Mouse (Mus musculus): ENCODE results near the gene Tm4sf20. TPM values are rescaled to one million over a fixed set of nuclear protein-coding genes. Genes with fewer than 3 reads are reported as not detected.

Tm4sf20 gene
- polyA plus RNA-seq, 1 experiment: not detected

DNA sequence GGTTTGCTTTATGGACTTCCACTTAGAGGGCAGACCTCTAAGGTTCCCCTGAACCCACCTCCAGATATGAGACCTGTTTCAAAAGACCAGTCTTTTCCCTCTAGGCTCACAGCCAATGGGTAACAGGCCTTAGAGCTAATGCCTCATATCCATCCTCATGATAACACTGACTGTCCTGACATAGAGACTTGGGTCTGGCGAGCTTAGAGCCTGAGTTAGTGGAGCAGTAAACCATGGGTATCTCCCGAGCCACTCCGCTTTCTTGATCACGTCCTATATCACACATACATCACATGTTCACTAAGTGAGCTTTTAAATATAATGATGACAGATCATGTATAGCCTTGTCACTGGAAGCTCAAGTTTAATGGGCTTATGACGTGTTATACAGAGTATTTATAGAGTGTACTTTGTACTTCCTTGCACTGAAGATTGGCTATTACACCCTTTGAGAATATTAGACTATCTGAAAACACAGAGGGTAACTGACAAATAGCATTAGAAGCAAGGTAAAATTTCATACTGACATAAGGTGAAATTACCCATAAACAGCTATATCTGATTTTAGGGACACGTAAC lies 11.2 kb upstream of the Tm4sf20 start:
- H3K4me1 ChIP-seq (ENCODE audit: control insufficient read depth, insufficient read depth, low read length): no peaks in the 10 kb centered on the region
- H3K36me3 ChIP-seq (ENCODE audit: control insufficient read depth, insufficient read depth, low read length): no peaks in the 10 kb centered on the region
- no peaks in the 10 kb centered on the region for H3K27me3 ChIP-seq (replicated peaks; ENCODE audit: control insufficient read depth, insufficient read depth, low read length)
- no peak overlapping the region for H3K27ac ChIP-seq (ENCODE audit: insufficient read depth, low read depth, low read length)
- no peak for DNase-seq
- TF ChIP-seq CTCF (conservative IDR thresholded peaks at IDR 0.05; ENCODE audit: insufficient read depth, insufficient read length, low read depth, low read length): no peak
- no peak for TF ChIP-seq POLR2A (IDR thresholded peaks at IDR 0.05; ENCODE audit: low read depth, low read length)
- H3K4me3 ChIP-seq (ENCODE audit: insufficient read depth, low read depth, low read length): no peak overlapping the region
- WGBS: 80% methylated on average over 6 of the region's 6 CpGs

DNA sequence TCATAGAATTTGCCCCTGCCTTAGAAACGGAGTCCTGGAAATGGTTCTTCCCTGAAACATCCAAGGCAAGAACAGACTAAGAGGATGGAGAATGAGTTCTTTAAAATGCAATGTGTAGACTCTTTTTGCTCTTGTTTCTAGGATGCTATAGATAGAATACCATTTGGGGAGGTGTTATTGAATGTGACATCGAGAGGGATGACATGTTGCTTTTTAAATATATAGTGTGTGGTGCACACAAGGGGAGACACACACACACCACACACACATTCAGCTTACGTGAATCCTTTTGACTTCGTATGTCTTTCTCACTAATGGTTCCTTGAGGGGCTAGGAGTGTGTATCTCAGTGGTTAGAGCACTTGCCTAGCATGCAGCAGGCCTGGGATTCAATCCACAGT lies 7.0 kb upstream of the Tm4sf20 start:
- DNase-seq: no peak
- TF ChIP-seq CTCF (conservative IDR thresholded peaks at IDR 0.05; ENCODE audit: insufficient read depth, insufficient read length, low read depth, low read length) (no peak), POLR2A (IDR thresholded peaks at IDR 0.05; ENCODE audit: low read depth, low read length) (no peak)
- H3K4me1 ChIP-seq (ENCODE audit: control insufficient read depth, insufficient read depth, low read length): no peaks in the 10 kb centered on the region
- no peak overlapping the region for H3K4me3 ChIP-seq (ENCODE audit: insufficient read depth, low read depth, low read length)
- H3K27me3 ChIP-seq (replicated peaks; ENCODE audit: control insufficient read depth, insufficient read depth, low read length): no peaks in the 10 kb centered on the region
- WGBS: 96% methylated on average over 4 of the region's 4 CpGs
- no peaks in the 10 kb centered on the region for H3K36me3 ChIP-seq (ENCODE audit: control insufficient read depth, insufficient read depth, low read length)
- no peak overlapping the region for H3K27ac ChIP-seq (ENCODE audit: insufficient read depth, low read depth, low read length)

DNA sequence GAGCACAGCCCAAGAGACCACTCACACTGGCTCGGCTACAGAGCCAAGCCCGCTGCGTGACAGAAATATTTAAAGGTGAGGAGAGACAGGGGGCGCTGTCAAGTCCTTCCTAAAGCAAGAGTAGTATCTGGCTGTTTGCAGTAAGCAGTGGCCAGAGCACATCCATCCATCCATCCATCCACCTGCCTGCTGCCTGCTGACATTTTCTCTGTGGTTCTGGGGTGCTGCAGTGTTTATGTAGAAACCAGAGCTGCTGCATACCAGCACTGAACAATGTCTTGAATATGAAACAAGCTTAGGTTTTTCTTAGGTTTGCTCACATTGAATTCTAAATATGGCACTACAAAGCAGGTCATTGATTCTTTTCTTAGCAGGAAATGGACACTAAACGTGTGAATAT lies 4.9 kb upstream of the Tm4sf20 start:
- no peak for DNase-seq
- TF ChIP-seq CTCF (conservative IDR thresholded peaks at IDR 0.05; ENCODE audit: insufficient read depth, insufficient read length, low read depth, low read length): no peak
- TF ChIP-seq POLR2A (IDR thresholded peaks at IDR 0.05; ENCODE audit: low read depth, low read length): no peak
- Histone ChIP-seq H3K27me3 (replicated peaks; ENCODE audit: control insufficient read depth, insufficient read depth, low read length) (no peaks in the 10 kb centered on the region), H3K4me3 (ENCODE audit: insufficient read depth, low read depth, low read length) (no peak overlapping the region), H3K4me1 (ENCODE audit: control insufficient read depth, insufficient read depth, low read length) (no peaks in the 10 kb centered on the region), H3K27ac (ENCODE audit: insufficient read depth, low read depth, low read length) (no peak overlapping the region), H3K36me3 (ENCODE audit: control insufficient read depth, insufficient read depth, low read length) (no peaks in the 10 kb centered on the region)
- WGBS: 72% methylated on average over 5 of the region's 5 CpGs

DNA sequence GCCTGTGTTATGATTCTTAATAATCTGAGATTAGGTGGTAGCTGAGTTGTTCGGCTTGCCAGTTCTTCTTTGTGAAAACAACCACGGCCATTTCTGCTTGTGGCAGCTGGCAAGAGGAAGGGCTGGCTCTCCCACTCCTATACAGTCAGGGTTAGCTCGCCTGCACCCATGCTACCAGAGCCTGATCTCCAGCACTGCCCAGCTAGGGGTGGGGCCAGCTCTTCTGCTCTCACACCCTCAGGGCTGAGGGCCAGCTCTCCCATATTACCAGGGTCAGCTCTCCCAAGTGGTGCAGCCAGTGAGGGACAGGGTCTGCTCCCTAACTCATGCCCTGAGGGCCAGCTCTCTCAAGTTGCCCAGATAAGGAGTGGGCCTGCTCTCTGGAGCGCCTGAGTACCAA lies 4.2 kb upstream of the Tm4sf20 start:
- Histone ChIP-seq H3K4me1 (ENCODE audit: control insufficient read depth, insufficient read depth, low read length) (no peaks in the 10 kb centered on the region), H3K27me3 (replicated peaks; ENCODE audit: control insufficient read depth, insufficient read depth, low read length) (no peaks in the 10 kb centered on the region), H3K36me3 (ENCODE audit: control insufficient read depth, insufficient read depth, low read length) (no peaks in the 10 kb centered on the region), H3K4me3 (ENCODE audit: insufficient read depth, low read depth, low read length) (no peak overlapping the region), H3K27ac (ENCODE audit: insufficient read depth, low read depth, low read length) (no peak overlapping the region)
- no peak for TF ChIP-seq CTCF (conservative IDR thresholded peaks at IDR 0.05; ENCODE audit: insufficient read depth, insufficient read length, low read depth, low read length)
- no peak for TF ChIP-seq POLR2A (IDR thresholded peaks at IDR 0.05; ENCODE audit: low read depth, low read length)
- WGBS: 88% methylated on average over 4 of the region's 4 CpGs
- no peak for DNase-seq

DNA sequence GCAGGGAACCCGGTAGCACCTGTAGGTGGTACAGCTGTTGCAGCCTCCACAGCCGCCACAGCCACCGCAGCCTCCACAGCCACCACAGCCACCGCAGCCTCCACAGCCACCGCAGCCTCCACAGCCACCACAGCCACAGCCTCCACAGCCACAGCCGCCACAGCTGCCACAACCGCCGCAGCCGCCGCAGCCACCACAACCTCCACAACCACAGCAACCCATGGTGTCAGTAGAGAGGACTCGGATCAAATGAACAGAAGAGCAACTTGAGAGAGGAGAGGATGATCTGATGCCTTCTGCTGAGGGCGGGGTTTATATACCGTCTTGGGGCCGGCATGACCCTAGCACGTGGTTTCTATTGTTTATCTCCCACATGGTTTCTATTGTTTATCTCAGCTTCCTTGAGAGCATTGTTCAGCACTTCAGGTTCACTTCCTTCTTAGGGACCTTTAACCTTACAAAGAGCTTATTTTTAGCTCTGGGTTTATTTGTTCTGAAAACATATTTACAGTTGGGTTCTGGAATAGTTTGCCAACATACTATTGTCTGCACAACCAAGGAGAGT lies 2.8 kb upstream of the Tm4sf20 start, which contains the start of gene Gm47791:
Gene Gm47791 (minus strand): TSS at position 222 of the 565 bp plus-strand sequence.
- WGBS: 85% methylated on average over 15 of the region's 15 CpGs
- no peak for DNase-seq
- TF ChIP-seq POLR2A (IDR thresholded peaks at IDR 0.05; ENCODE audit: low read depth, low read length) (no peak), CTCF (conservative IDR thresholded peaks at IDR 0.05; ENCODE audit: insufficient read depth, insufficient read length, low read depth, low read length) (no peak)
- H3K27ac ChIP-seq (ENCODE audit: insufficient read depth, low read depth, low read length): no peak within 1 kb of the TSS
- no peaks in the 10 kb centered on the region for H3K27me3 ChIP-seq (replicated peaks; ENCODE audit: control insufficient read depth, insufficient read depth, low read length)
- no peaks in the 10 kb centered on the region for H3K4me1 ChIP-seq (ENCODE audit: control insufficient read depth, insufficient read depth, low read length)
- no peaks in the 10 kb centered on the region for H3K36me3 ChIP-seq (ENCODE audit: control insufficient read depth, insufficient read depth, low read length)
- H3K4me3 ChIP-seq (ENCODE audit: insufficient read depth, low read depth, low read length): no peak within 1 kb of the TSS

- DNase-seq: no peak
- TF ChIP-seq POLR2A (IDR thresholded peaks at IDR 0.05; ENCODE audit: low read depth, low read length) (no peak), CTCF (conservative IDR thresholded peaks at IDR 0.05; ENCODE audit: insufficient read depth, insufficient read length, low read depth, low read length) (no peak)
- H3K27me3 ChIP-seq (replicated peaks; ENCODE audit: control insufficient read depth, insufficient read depth, low read length): no peaks in the 10 kb centered on the region
- H3K4me1 ChIP-seq (ENCODE audit: control insufficient read depth, insufficient read depth, low read length): no peaks in the 10 kb centered on the region
- H3K27ac ChIP-seq (ENCODE audit: insufficient read depth, low read depth, low read length): no peak overlapping the region
- no peak overlapping the region for H3K4me3 ChIP-seq (ENCODE audit: insufficient read depth, low read depth, low read length)
- no peaks in the 10 kb centered on the region; the same call in 1 of the 2 replicates for H3K36me3 ChIP-seq (ENCODE audit: control insufficient read depth, insufficient read depth, low read length)
- 54% methylated on average over 4 of the region's 4 CpGs for WGBS
Observed at GRCm38 (mm10) chr1:82766641-82767040, 1.6 kb downstream of the Tm4sf20 start.

DNA sequence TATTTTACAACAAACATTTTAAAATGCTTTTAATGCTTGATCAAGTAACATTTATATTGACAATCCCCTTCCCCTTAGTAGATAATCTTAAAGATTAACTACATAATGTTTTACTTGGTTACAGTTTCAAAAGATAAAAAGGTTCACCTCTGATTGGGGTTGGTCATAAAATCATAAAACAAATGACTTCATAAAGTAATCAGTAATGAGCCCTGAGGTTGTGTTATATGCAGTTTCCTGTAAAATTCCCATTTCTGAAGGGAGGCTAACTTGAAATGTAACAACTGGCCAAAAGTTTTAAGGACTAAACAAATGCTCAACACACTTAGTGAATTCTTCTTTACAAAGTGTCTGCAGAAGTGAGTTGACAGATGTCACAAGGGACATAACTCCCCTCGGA lies 2.0 kb downstream of the Tm4sf20 start:
- Histone ChIP-seq H3K27ac (ENCODE audit: insufficient read depth, low read depth, low read length) (no peak overlapping the region), H3K27me3 (replicated peaks; ENCODE audit: control insufficient read depth, insufficient read depth, low read length) (no peaks in the 10 kb centered on the region), H3K36me3 (ENCODE audit: control insufficient read depth, insufficient read depth, low read length) (no peaks in the 10 kb centered on the region; the same call in 1 of the 2 replicates), H3K4me1 (ENCODE audit: control insufficient read depth, insufficient read depth, low read length) (no peaks in the 10 kb centered on the region), H3K4me3 (ENCODE audit: insufficient read depth, low read depth, low read length) (no peak overlapping the region)
- 60% methylated on average over 1 of the region's 1 CpGs for WGBS
- DNase-seq: no peak
- TF ChIP-seq POLR2A (IDR thresholded peaks at IDR 0.05; ENCODE audit: low read depth, low read length): no peak
- no peak for TF ChIP-seq CTCF (conservative IDR thresholded peaks at IDR 0.05; ENCODE audit: insufficient read depth, insufficient read length, low read depth, low read length)
